Mouse (Mus musculus) hindbrain, embryonic 14.5 days (tissue): Measurements from ENCODE around the gene Olfr495. TPM values are rescaled to one million over a fixed set of nuclear protein-coding genes. Genes with fewer than 3 reads are reported as not detected.

Source experiments
- ATAC-seq: fragments of 200-750 bp; cut with Nextera tagmentation; 2 replicates; pipeline ENCODE4 v1.8.0; 2017; ENCODE audit warnings: moderate number of reproducible peaks, mild to moderate bottlenecking, moderate TSS enrichment, moderate library complexity; ENCODE audit not compliant: low FRiP score
- DNase-seq: peaks from one replicate; pipeline ENCODE4 v3.0.0-alpha.2; 2015; ENCODE audit warnings: low spot score
- H3K27ac ChIP-seq: fragments of 300-500 bp; sonication (generic); 2 replicates; pipeline ENCODE4 v1.5.1; 2014; ENCODE audit warnings: mild to moderate bottlenecking, moderate library complexity
- H3K27me3 ChIP-seq: fragments of 300-500 bp; sonication (generic); 2 replicates; pipeline ENCODE4 v1.6.1; 2014; ENCODE audit warnings: mild to moderate bottlenecking, low read length, mixed read lengths; ENCODE audit not compliant: control insufficient read depth, insufficient read depth
- H3K36me3 ChIP-seq: fragments of 300-500 bp; sonication (generic); replicated peaks from 2 replicates; pipeline ENCODE4 v1.6.1; 2014; ENCODE audit not compliant: control insufficient read depth, insufficient read depth
- H3K4me1 ChIP-seq: fragments of 300-500 bp; sonication (generic); replicated peaks from 2 replicates; pipeline ENCODE4 v1.6.1; 2014; ENCODE audit warnings: antibody characterized with exemption, low read length, mixed read lengths; ENCODE audit not compliant: control insufficient read depth, insufficient read depth
- H3K4me2 ChIP-seq: fragments of 300-500 bp; sonication (generic); replicated peaks from 2 replicates; pipeline ENCODE4 v1.6.1; 2014; ENCODE audit warnings: mild to moderate bottlenecking, moderate library complexity
- H3K4me3 ChIP-seq: fragments of 300-500 bp; sonication (generic); replicated peaks from 2 replicates; pipeline ENCODE4 v1.5.1; 2014; ENCODE audit warnings: mild to moderate bottlenecking, low read length
- H3K9ac ChIP-seq: fragments of 300-500 bp; sonication (generic); 2 replicates; pipeline ENCODE4 v1.6.1; 2014
- H3K9me3 ChIP-seq: fragments of 300-500 bp; sonication (generic); 2 replicates; pipeline ENCODE4 v1.6.1; 2016; ENCODE audit warnings: low read length; ENCODE audit not compliant: control insufficient read depth
- WGBS: fragments of 180-500 bp; shearing (Covaris S2); extraction: QIAGEN DNeasy Blood & Tissue Kit; methylation state at CpG from one replicate; pipeline ENCODE4 v1.1.7; 2014; 5-methylcytosine and 5-hydroxymethylcytosine counted together
- polyA plus RNA-seq: library from polyadenylated mRNA; unstranded; fragments of >200 nt; fragmentation: Nextera tagmentation; extraction: Ambion mirVana; gene quantifications from 2 replicates; pipeline ENCODE4 v1.2.1, GENCODE M21; 2014

Olfr495 gene
- not detected in 2 replicates for polyA plus RNA-seq

GRCm38 (mm10) chr7:108392867-108393266 lies at the start of gene Olfr495:
Gene Olfr495 (plus strand): TSS chr7:108393167.
- 71% methylated on average over 1 of the region's 1 CpGs for WGBS

GRCm38 (mm10) chr7:108346879-108347278 lies 46.1 kb upstream of the Olfr495 start, which contains the start of gene Olfr493:
Gene Olfr493 (minus strand): TSS chr7:108346979.
- Histone ChIP-seq H3K27ac (no peak within 1 kb of the TSS), H3K4me1 (no peaks in the 10 kb centered on the region), H3K36me3 (no peaks in the 10 kb centered on the region), H3K9ac (no peak within 1 kb of the TSS), H3K9me3 (no peaks in the 10 kb centered on the region), H3K27me3 (no peaks in the 10 kb centered on the region), H3K4me2 (no peak within 1 kb of the TSS), H3K4me3 (no peak within 1 kb of the TSS)
- 75% methylated on average over 1 of the region's 1 CpGs for WGBS
- DNase-seq: no peak
- ATAC-seq: no peak

More at GRCm38 (mm10) chr7:108392867-108393266, at the start of gene Olfr495:
- no peak for ATAC-seq
- Histone ChIP-seq H3K4me1 (no peaks in the 10 kb centered on the region), H3K27ac (no peak within 1 kb of the TSS), H3K4me3 (no peak within 1 kb of the TSS), H3K9ac (no peak within 1 kb of the TSS), H3K4me2 (no peak within 1 kb of the TSS), H3K9me3 (no peaks in the 10 kb centered on the region), H3K27me3 (no peaks in the 10 kb centered on the region), H3K36me3 (no peaks in the 10 kb centered on the region)
- no peak for DNase-seq

- no peaks in the 10 kb centered on the region for H3K4me1 ChIP-seq
- H3K9me3 ChIP-seq: no peaks in the 10 kb centered on the region
- ATAC-seq (no peak), DNase-seq (no peak)
- H3K9ac ChIP-seq: no peak within 1 kb of the TSS
- H3K4me2 ChIP-seq: no peak within 1 kb of the TSS
- no peaks in the 10 kb centered on the region for H3K27me3 ChIP-seq
- H3K36me3 ChIP-seq: no peaks in the 10 kb centered on the region
- H3K27ac ChIP-seq: no peak within 1 kb of the TSS
- H3K4me3 ChIP-seq: no peak within 1 kb of the TSS
- WGBS: 87% methylated on average over 3 of the region's 3 CpGs
These were observed 27.9 kb upstream of the Olfr495 start, which contains the start of gene Olfr494 for GRCm38 (mm10) chr7:108365035-108365434. Gene Olfr494 (plus strand): TSS chr7:108365335.

- no peak within 1 kb of the TSS for H3K4me3 ChIP-seq
- WGBS: 83% methylated on average over 2 of the region's 2 CpGs
- no peaks in the 10 kb centered on the region for H3K4me1 ChIP-seq
- no peaks in the 10 kb centered on the region for H3K27me3 ChIP-seq
- no peak for ATAC-seq
- H3K9me3 ChIP-seq: no peaks in the 10 kb centered on the region
- DNase-seq: no peak
- H3K27ac ChIP-seq: no peak within 1 kb of the TSS
- no peak within 1 kb of the TSS for H3K4me2 ChIP-seq
- H3K9ac ChIP-seq: no peak within 1 kb of the TSS
- H3K36me3 ChIP-seq: no peaks in the 10 kb centered on the region
These were observed 27.2 kb downstream of the Olfr495 start, which contains the start of gene Olfr497 for GRCm38 (mm10) chr7:108420121-108420520. Gene Olfr497 (plus strand): TSS chr7:108420421.

Other genes with a start within 250 kb of the Olfr495 start
- not detected in 2 replicates for gene Olfr485, start 233.3 kb upstream of the Olfr495 start, polyA plus RNA-seq
- gene Olfr486, start 220.4 kb upstream of the Olfr495 start, polyA plus RNA-seq: not detected in 2 replicates
- not detected in 2 replicates for gene Olfr487, start 178.5 kb upstream of the Olfr495 start, polyA plus RNA-seq
- gene Olfr488, start 134.8 kb upstream of the Olfr495 start, polyA plus RNA-seq: not detected in 2 replicates
- gene Olfr490, start 104.2 kb upstream of the Olfr495 start, polyA plus RNA-seq: not detected in 2 replicates
- gene Olfr491, start 79.7 kb upstream of the Olfr495 start, polyA plus RNA-seq: not detected in 2 replicates
- gene Olfr492, start 69.5 kb upstream of the Olfr495 start, polyA plus RNA-seq: not detected in 2 replicates
- gene Olfr493, start 46.2 kb upstream of the Olfr495 start, polyA plus RNA-seq: not detected in 2 replicates
- not detected in 2 replicates for gene Olfr494, start 27.8 kb upstream of the Olfr495 start, polyA plus RNA-seq
- gene Olfr497, start 27.3 kb downstream of the Olfr495 start, polyA plus RNA-seq: not detected in 2 replicates
- gene Olfr498, start 72.2 kb downstream of the Olfr495 start, polyA plus RNA-seq: not detected in 2 replicates
- not detected in 2 replicates for gene Olfr502, start 131.9 kb downstream of the Olfr495 start, polyA plus RNA-seq
- not detected in 2 replicates for gene Olfr503, start 151.4 kb downstream of the Olfr495 start, polyA plus RNA-seq
- gene Olfr504, start 172.6 kb downstream of the Olfr495 start, polyA plus RNA-seq: not detected in 2 replicates
- gene Olfr506, start 217.6 kb downstream of the Olfr495 start, polyA plus RNA-seq: not detected in 2 replicates
- gene Olfr507, start 228.6 kb downstream of the Olfr495 start, polyA plus RNA-seq: not detected in 2 replicates
- gene Olfr508, start 236.8 kb downstream of the Olfr495 start, polyA plus RNA-seq: not detected in 2 replicates